Mouse (Mus musculus): ENCODE results near the gene Wnt7b. TPM values are rescaled to one million over a fixed set of nuclear protein-coding genes. Genes with fewer than 3 reads are reported as not detected.

Gene Wnt7b
- total and polyA plus RNA-seq, 2 experiments = 0.06 to 0.09 TPM

GRCm38 (mm10) chr15:85590831-85591230 is 8.6 kb upstream of the Wnt7b start:
- TF ChIP-seq POLR2A (IDR thresholded peaks at IDR 0.05; ENCODE audit: extremely low read depth, insufficient read depth, low read length) = no peak
- TF ChIP-seq CTCF (IDR thresholded peaks at IDR 0.05; ENCODE audit: low read depth, low read length) = no peak
- Histone ChIP-seq H3K36me3 (ENCODE audit: control insufficient read depth, insufficient read depth, low read length) (no peaks in the 10 kb centered on the region), H3K27ac (replicated peaks; ENCODE audit: insufficient read depth, low read depth, low read length) (no peak overlapping the region), H3K79me2 (ENCODE audit: control insufficient read depth, insufficient read depth, low read length) (no peaks in the 10 kb centered on the region), H3K4me1 (ENCODE audit: control insufficient read depth, insufficient read depth, low read length) (no peaks in the 10 kb centered on the region), H3K4me3 (ENCODE audit: insufficient read depth, low read depth, low read length) (no peak overlapping the region), H3K9ac (ENCODE audit: low read depth, low read length) (no peak overlapping the region), H3K27me3 (ENCODE audit: control insufficient read depth, insufficient read depth, low read length) (no peaks in the 10 kb centered on the region)
- 82% methylated on average over 10 of the region's 10 CpGs for WGBS
- DNase-seq (ENCODE audit: extremely low read depth, low read depth, low spot score) = no peak

DNA sequence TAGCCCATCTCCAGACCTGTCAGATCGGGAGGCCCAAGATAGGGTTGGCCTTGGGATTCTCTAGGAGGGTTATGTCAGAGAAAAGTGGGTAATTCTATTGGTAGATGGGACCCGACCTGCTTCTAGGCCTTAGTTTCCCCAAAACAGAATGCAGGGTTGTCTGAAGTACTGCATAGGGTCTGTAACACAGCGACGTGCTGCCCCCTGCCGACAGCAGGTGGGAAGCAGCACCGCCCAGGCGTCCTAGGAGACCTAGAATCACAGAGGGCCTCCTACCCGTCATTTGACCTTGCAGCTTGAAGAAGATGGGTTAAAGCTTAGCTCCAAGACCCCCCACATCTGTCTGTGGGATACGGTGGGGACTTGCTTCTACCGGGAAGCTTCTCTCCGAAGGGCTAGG is 1.2 kb upstream of the Wnt7b start:
- Histone ChIP-seq H3K4me1 (ENCODE audit: control insufficient read depth, insufficient read depth, low read length) (no peaks in the 10 kb centered on the region), H3K27me3 (ENCODE audit: control insufficient read depth, insufficient read depth, low read length) (peaks cover 18% of the 10 kb centered on the region), H3K4me3 (ENCODE audit: insufficient read depth, low read depth, low read length) (no peak overlapping the region), H3K36me3 (ENCODE audit: control insufficient read depth, insufficient read depth, low read length) (no peaks in the 10 kb centered on the region), H3K27ac (replicated peaks; ENCODE audit: insufficient read depth, low read depth, low read length) (no peak overlapping the region), H3K9ac (ENCODE audit: low read depth, low read length) (no peak overlapping the region), H3K79me2 (ENCODE audit: control insufficient read depth, insufficient read depth, low read length) (no peaks in the 10 kb centered on the region)
- 7% methylated on average over 11 of the region's 11 CpGs for WGBS
- no peak for TF ChIP-seq POLR2A (IDR thresholded peaks at IDR 0.05; ENCODE audit: extremely low read depth, insufficient read depth, low read length)
- peak; percentile 93 for TF ChIP-seq CTCF (IDR thresholded peaks at IDR 0.05; ENCODE audit: low read depth, low read length)
- DNase-seq (ENCODE audit: extremely low read depth, low read depth, low spot score) = peak; percentile 12

- H3K9ac ChIP-seq (ENCODE audit: low read depth, low read length) = no peak overlapping the region
- H3K4me3 ChIP-seq (ENCODE audit: insufficient read depth, low read depth, low read length) = no peak overlapping the region
- no peaks in the 10 kb centered on the region for H3K36me3 ChIP-seq (ENCODE audit: control insufficient read depth, insufficient read depth, low read length)
- H3K79me2 ChIP-seq (ENCODE audit: control insufficient read depth, insufficient read depth, low read length) = no peaks in the 10 kb centered on the region
- H3K27me3 ChIP-seq (ENCODE audit: control insufficient read depth, insufficient read depth, low read length) = peaks cover 18% of the 10 kb centered on the region
- no peak for TF ChIP-seq POLR2A (IDR thresholded peaks at IDR 0.05; ENCODE audit: extremely low read depth, insufficient read depth, low read length)
- TF ChIP-seq CTCF (IDR thresholded peaks at IDR 0.05; ENCODE audit: low read depth, low read length) = peak; percentile 96
- no peak overlapping the region for H3K27ac ChIP-seq (replicated peaks; ENCODE audit: insufficient read depth, low read depth, low read length)
- peak; percentile 57 for DNase-seq (ENCODE audit: extremely low read depth, low read depth, low spot score)
- H3K4me1 ChIP-seq (ENCODE audit: control insufficient read depth, insufficient read depth, low read length) = no peaks in the 10 kb centered on the region
- under 1% methylated on average over 8 of the region's 8 CpGs for WGBS
Measured at GRCm38 (mm10) chr15:85583024-85583423, 751 bp upstream of the Wnt7b start.

DNA sequence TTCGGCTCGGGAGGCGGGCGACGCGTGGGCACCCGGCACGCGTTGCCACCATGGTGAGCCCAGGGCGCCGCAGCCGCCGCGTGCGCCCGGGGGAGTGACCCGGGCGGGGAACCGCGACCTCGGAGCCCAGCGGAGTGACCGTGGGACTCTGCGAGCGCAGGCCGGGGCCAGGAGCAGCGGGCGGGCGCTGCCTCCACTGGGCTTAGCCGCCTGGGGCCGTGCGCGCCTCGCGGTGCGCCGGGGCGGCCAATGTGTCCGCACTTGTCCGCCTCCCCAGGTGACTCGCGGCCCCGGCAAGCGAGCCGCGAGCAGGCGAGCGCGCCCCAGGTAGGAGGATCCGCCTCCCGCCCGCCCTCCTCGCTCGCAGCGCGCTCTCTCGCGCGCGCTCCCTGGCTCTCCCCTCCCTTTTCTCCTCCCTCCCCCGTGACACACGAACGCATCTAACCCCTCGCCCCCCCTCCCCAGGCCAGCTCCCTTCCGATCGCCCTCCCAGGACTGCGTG is 659 bp downstream of the Wnt7b start:
- Histone ChIP-seq H3K36me3 (ENCODE audit: control insufficient read depth, insufficient read depth, low read length) (no peaks in the 10 kb centered on the region), H3K27ac (replicated peaks; ENCODE audit: insufficient read depth, low read depth, low read length) (no peak overlapping the region), H3K9ac (ENCODE audit: low read depth, low read length) (no peak overlapping the region), H3K27me3 (ENCODE audit: control insufficient read depth, insufficient read depth, low read length) (peaks cover 24% of the 10 kb centered on the region), H3K4me3 (ENCODE audit: insufficient read depth, low read depth, low read length) (no peak overlapping the region; the same call in 1 of the 2 replicates), H3K79me2 (ENCODE audit: control insufficient read depth, insufficient read depth, low read length) (no peaks in the 10 kb centered on the region), H3K4me1 (ENCODE audit: control insufficient read depth, insufficient read depth, low read length) (no peaks in the 10 kb centered on the region)
- no peak for TF ChIP-seq POLR2A (IDR thresholded peaks at IDR 0.05; ENCODE audit: extremely low read depth, insufficient read depth, low read length)
- no peak for TF ChIP-seq CTCF (IDR thresholded peaks at IDR 0.05; ENCODE audit: low read depth, low read length)
- WGBS = 2% methylated on average over 61 of the region's 67 CpGs
- no peak for DNase-seq (ENCODE audit: extremely low read depth, low read depth, low spot score)

- H3K36me3 ChIP-seq (ENCODE audit: control insufficient read depth, insufficient read depth, low read length) = no peaks in the 10 kb centered on the region
- H3K4me1 ChIP-seq (ENCODE audit: control insufficient read depth, insufficient read depth, low read length) = no peaks in the 10 kb centered on the region
- no peak overlapping the region for H3K9ac ChIP-seq (ENCODE audit: low read depth, low read length)
- H3K79me2 ChIP-seq (ENCODE audit: control insufficient read depth, insufficient read depth, low read length) = no peaks in the 10 kb centered on the region
- H3K27ac ChIP-seq (replicated peaks; ENCODE audit: insufficient read depth, low read depth, low read length) = no peak overlapping the region
- H3K27me3 ChIP-seq (ENCODE audit: control insufficient read depth, insufficient read depth, low read length) = peaks cover 24% of the 10 kb centered on the region
- WGBS = 2% methylated on average over 57 of the region's 66 CpGs
- no peak for DNase-seq (ENCODE audit: extremely low read depth, low read depth, low spot score)
- H3K4me3 ChIP-seq (ENCODE audit: insufficient read depth, low read depth, low read length) = no peak overlapping the region; the same call in 1 of the 2 replicates
- no peak for TF ChIP-seq POLR2A (IDR thresholded peaks at IDR 0.05; ENCODE audit: extremely low read depth, insufficient read depth, low read length)
- TF ChIP-seq CTCF (IDR thresholded peaks at IDR 0.05; ENCODE audit: low read depth, low read length) = no peak
Measured at GRCm38 (mm10) chr15:85580934-85581562, 1.2 kb downstream of the Wnt7b start.

DNA sequence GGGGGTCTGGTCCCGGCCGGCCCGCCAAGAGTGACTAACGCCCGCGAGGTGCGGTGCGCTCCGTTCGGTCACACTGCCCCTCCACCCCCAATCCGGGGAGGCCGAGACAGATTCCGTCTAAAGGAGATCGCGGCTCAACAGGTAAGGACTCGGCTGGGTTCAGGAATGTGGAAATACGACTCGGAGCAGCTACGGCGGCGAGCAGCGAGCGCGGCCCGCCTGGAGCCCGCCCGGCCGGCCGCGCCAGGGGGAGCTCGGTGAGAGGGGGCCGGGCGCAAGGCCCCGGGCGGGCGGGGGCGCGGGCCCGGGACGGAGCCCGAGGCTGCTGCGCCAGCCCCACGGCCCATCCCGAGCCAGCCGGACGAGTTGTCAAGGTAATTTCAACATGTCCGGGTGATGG is 1.8 kb downstream of the Wnt7b start:
- no peaks in the 10 kb centered on the region for H3K79me2 ChIP-seq (ENCODE audit: control insufficient read depth, insufficient read depth, low read length)
- H3K27ac ChIP-seq (replicated peaks; ENCODE audit: insufficient read depth, low read depth, low read length) = no peak overlapping the region
- H3K36me3 ChIP-seq (ENCODE audit: control insufficient read depth, insufficient read depth, low read length) = no peaks in the 10 kb centered on the region
- TF ChIP-seq CTCF (IDR thresholded peaks at IDR 0.05; ENCODE audit: low read depth, low read length) (no peak), POLR2A (IDR thresholded peaks at IDR 0.05; ENCODE audit: extremely low read depth, insufficient read depth, low read length) (no peak)
- DNase-seq (ENCODE audit: extremely low read depth, low read depth, low spot score) = no peak
- no peaks in the 10 kb centered on the region for H3K4me1 ChIP-seq (ENCODE audit: control insufficient read depth, insufficient read depth, low read length)
- no peak overlapping the region for H3K9ac ChIP-seq (ENCODE audit: low read depth, low read length)
- H3K4me3 ChIP-seq (ENCODE audit: insufficient read depth, low read depth, low read length) = peak overlapping the region; percentile 5; the same call in 1 of the 2 replicates
- 2% methylated on average over 45 of the region's 47 CpGs for WGBS
- H3K27me3 ChIP-seq (ENCODE audit: control insufficient read depth, insufficient read depth, low read length) = peaks cover 24% of the 10 kb centered on the region

All from liver, adult 2 months (tissue).